Mouse (Mus musculus) stomach, embryonic 15.5 days (tissue): Measurements from ENCODE around the gene Prrt3. TPM values are rescaled to one million over a fixed set of nuclear protein-coding genes. Genes with fewer than 3 reads are reported as not detected.

Experiments
- ATAC-seq: fragments of 200-750 bp; cut with Nextera tagmentation; 2 replicates; pipeline ENCODE4 v1.8.0; 2017; ENCODE audit warnings: low read depth, moderate number of reproducible peaks, moderate TSS enrichment; ENCODE audit not compliant: insufficient read depth, low FRiP score
- H3K27ac ChIP-seq: fragments of 300-500 bp; sonication (generic); 2 replicates; pipeline ENCODE4 v1.5.1; 2015; ENCODE audit warnings: mild to moderate bottlenecking, inconsistent platforms
- H3K27me3 ChIP-seq: fragments of 300-500 bp; sonication (generic); replicated peaks from 2 replicates; pipeline ENCODE4 v1.6.1; 2015; ENCODE audit warnings: inconsistent platforms
- H3K36me3 ChIP-seq: fragments of 300-500 bp; sonication (generic); 2 replicates; pipeline ENCODE4 v1.6.1; 2015; ENCODE audit warnings: inconsistent platforms
- H3K4me1 ChIP-seq: fragments of 300-500 bp; sonication (generic); 2 replicates; pipeline ENCODE4 v1.6.1; 2015; ENCODE audit warnings: inconsistent platforms
- H3K4me2 ChIP-seq: fragments of 300-500 bp; sonication (generic); 2 replicates; pipeline ENCODE4 v1.6.1; 2015; ENCODE audit warnings: mild to moderate bottlenecking, inconsistent platforms
- H3K4me3 ChIP-seq: fragments of 300-500 bp; sonication (generic); replicated peaks from 2 replicates; pipeline ENCODE4 v1.5.1; 2015; ENCODE audit warnings: inconsistent platforms
- H3K9ac ChIP-seq: fragments of 300-500 bp; sonication (generic); 2 replicates; pipeline ENCODE4 v1.6.1; 2015; ENCODE audit warnings: inconsistent platforms
- H3K9me3 ChIP-seq: fragments of 300-500 bp; sonication (generic); 2 replicates; pipeline ENCODE4 v1.6.1; 2016; ENCODE audit warnings: inconsistent platforms
- WGBS: fragments of 180-500 bp; shearing (Covaris S2); methylation state at CpG from one replicate; pipeline ENCODE4 v1.1.7; 2015; 5-methylcytosine and 5-hydroxymethylcytosine counted together
- polyA plus RNA-seq: library from polyadenylated mRNA; unstranded; fragments of >200 nt; fragmentation: Nextera tagmentation; extraction: Ambion mirVana; gene quantifications from 2 replicates; pipeline ENCODE4 v1.2.1, GENCODE M21; 2015

The Prrt3 gene
- polyA plus RNA-seq, 1 experiment from 2014 or later, result 0.40 TPM

- Histone ChIP-seq H3K4me1 (no peaks in the 10 kb centered on the region), H3K9me3 (no peaks in the 10 kb centered on the region), H3K36me3 (peaks cover 3% of the 10 kb centered on the region), H3K27ac (no peak overlapping the region), H3K27me3 (no peaks in the 10 kb centered on the region), H3K4me3 (no peak overlapping the region), H3K9ac (no peak overlapping the region), H3K4me2 (no peak overlapping the region)
- WGBS, result 56% methylated on average over 5 of the region's 5 CpGs
- no peak for ATAC-seq
Observed at GRCm38 (mm10) chr6:113508947-113509280, 7.2 kb upstream of the Prrt3 start.

GRCm38 (mm10) chr6:113508272-113508946 lies 6.7 kb upstream of the Prrt3 start:
- Histone ChIP-seq H3K4me2 (no peak overlapping the region), H3K9me3 (no peaks in the 10 kb centered on the region), H3K36me3 (no peaks in the 10 kb centered on the region), H3K4me1 (no peaks in the 10 kb centered on the region), H3K27me3 (no peaks in the 10 kb centered on the region), H3K4me3 (no peak overlapping the region), H3K27ac (no peak overlapping the region), H3K9ac (no peak overlapping the region)
- ATAC-seq, result no peak
- WGBS, result 60% methylated on average over 7 of the region's 7 CpGs

- H3K27ac ChIP-seq, result no peak overlapping the region
- H3K4me3 ChIP-seq, result no peak overlapping the region
- H3K4me1 ChIP-seq, result no peaks in the 10 kb centered on the region
- ATAC-seq, result no peak
- no peak overlapping the region for H3K4me2 ChIP-seq
- no peaks in the 10 kb centered on the region for H3K36me3 ChIP-seq
- H3K27me3 ChIP-seq, result no peaks in the 10 kb centered on the region
- no peaks in the 10 kb centered on the region for H3K9me3 ChIP-seq
- H3K9ac ChIP-seq, result no peak overlapping the region
Observed at GRCm38 (mm10) chr6:113507130-113507529, 5.4 kb upstream of the Prrt3 start.

- 73% methylated on average over 1 of the region's 1 CpGs for WGBS
- no peaks in the 10 kb centered on the region for H3K36me3 ChIP-seq
- H3K4me3 ChIP-seq, result no peak overlapping the region
- H3K9me3 ChIP-seq, result no peaks in the 10 kb centered on the region
- no peak for ATAC-seq
- H3K9ac ChIP-seq, result no peak overlapping the region
- no peak overlapping the region for H3K4me2 ChIP-seq
- no peak overlapping the region for H3K27ac ChIP-seq
- H3K4me1 ChIP-seq, result no peaks in the 10 kb centered on the region
- peaks cover 14% of the 10 kb centered on the region for H3K27me3 ChIP-seq
Observed at GRCm38 (mm10) chr6:113505689-113506088, 4.0 kb upstream of the Prrt3 start.

- no peaks in the 10 kb centered on the region for H3K36me3 ChIP-seq
- H3K9ac ChIP-seq, result no peak overlapping the region
- ATAC-seq, result no peak
- H3K4me1 ChIP-seq, result no peaks in the 10 kb centered on the region
- H3K4me3 ChIP-seq, result no peak overlapping the region
- H3K27ac ChIP-seq, result no peak overlapping the region
- H3K9me3 ChIP-seq, result no peaks in the 10 kb centered on the region
- H3K4me2 ChIP-seq, result no peak overlapping the region
- WGBS, result 77% methylated on average over 2 of the region's 2 CpGs
- peaks cover 19% of the 10 kb centered on the region for H3K27me3 ChIP-seq
Observed at GRCm38 (mm10) chr6:113502801-113503200, 1.1 kb upstream of the Prrt3 start.

GRCm38 (mm10) chr6:113499346-113499745 lies 2.4 kb downstream of the Prrt3 start:
- H3K27me3 ChIP-seq, result peaks cover 35% of the 10 kb centered on the region
- H3K4me1 ChIP-seq, result peaks cover 11% of the 10 kb centered on the region
- H3K9me3 ChIP-seq, result no peaks in the 10 kb centered on the region
- ATAC-seq, result no peak
- H3K36me3 ChIP-seq, result no peaks in the 10 kb centered on the region
- H3K4me2 ChIP-seq, result no peak overlapping the region
- H3K9ac ChIP-seq, result no peak overlapping the region
- 71% methylated on average over 6 of the region's 6 CpGs for WGBS
- no peak overlapping the region for H3K27ac ChIP-seq
- H3K4me3 ChIP-seq, result no peak overlapping the region

GRCm38 (mm10) chr6:113495071-113495675 lies 6.6 kb downstream of the Prrt3 start:
- 39% methylated on average over 28 of the region's 28 CpGs for WGBS
- Histone ChIP-seq H3K4me2 (peak overlapping the region; percentile 78), H3K9me3 (no peaks in the 10 kb centered on the region), H3K4me1 (peaks cover 15% of the 10 kb centered on the region), H3K4me3 (peak overlapping the region; percentile 43), H3K9ac (no peak overlapping the region), H3K27ac (no peak overlapping the region), H3K27me3 (peaks cover 17% of the 10 kb centered on the region), H3K36me3 (no peaks in the 10 kb centered on the region; the same call in 1 of the 2 replicates)
- ATAC-seq, result no peak; the same call in 1 of the 2 replicates

GRCm38 (mm10) chr6:113494258-113494788 lies 7.4 kb downstream of the Prrt3 start:
- Histone ChIP-seq H3K4me2 (peak overlapping the region; percentile 78), H3K4me3 (peak overlapping the region; percentile 43), H3K9me3 (no peaks in the 10 kb centered on the region), H3K9ac (peak overlapping the region; percentile 20; the same call in 1 of the 2 replicates), H3K27me3 (peaks cover 17% of the 10 kb centered on the region), H3K36me3 (no peaks in the 10 kb centered on the region; the same call in 1 of the 2 replicates), H3K4me1 (peaks cover 15% of the 10 kb centered on the region), H3K27ac (no peak overlapping the region)
- peak; percentile 69 for ATAC-seq
- under 1% methylated on average over 54 of the region's 54 CpGs for WGBS

- WGBS, result 78% methylated on average over 24 of the region's 24 CpGs
- H3K4me2 ChIP-seq, result no peak overlapping the region
- no peak for ATAC-seq
- H3K4me1 ChIP-seq, result peaks cover 15% of the 10 kb centered on the region
- no peak overlapping the region for H3K27ac ChIP-seq
- H3K4me3 ChIP-seq, result no peak overlapping the region
- peaks cover 17% of the 10 kb centered on the region for H3K27me3 ChIP-seq
- no peak overlapping the region for H3K9ac ChIP-seq
- no peaks in the 10 kb centered on the region for H3K9me3 ChIP-seq
- H3K36me3 ChIP-seq, result no peaks in the 10 kb centered on the region; the same call in 1 of the 2 replicates
Observed at GRCm38 (mm10) chr6:113492101-113492864, 9.4 kb downstream of the Prrt3 start.

GRCm38 (mm10) chr6:113489410-113489809 lies 12.3 kb downstream of the Prrt3 start:
- Histone ChIP-seq H3K4me3 (no peak overlapping the region), H3K36me3 (no peaks in the 10 kb centered on the region; the same call in 1 of the 2 replicates), H3K9ac (no peak overlapping the region), H3K9me3 (no peaks in the 10 kb centered on the region), H3K4me2 (no peak overlapping the region), H3K4me1 (peaks cover 4% of the 10 kb centered on the region), H3K27ac (no peak overlapping the region), H3K27me3 (no peaks in the 10 kb centered on the region)
- ATAC-seq, result no peak
- 91% methylated on average over 14 of the region's 14 CpGs for WGBS

GRCm38 (mm10) chr6:113487125-113487576 lies 14.6 kb downstream of the Prrt3 start:
- ATAC-seq, result no peak
- H3K9me3 ChIP-seq, result no peaks in the 10 kb centered on the region
- H3K36me3 ChIP-seq, result no peaks in the 10 kb centered on the region; the same call in 1 of the 2 replicates
- WGBS, result 45% methylated on average over 7 of the region's 7 CpGs
- peaks cover 14% of the 10 kb centered on the region for H3K4me1 ChIP-seq
- H3K9ac ChIP-seq, result no peak overlapping the region
- H3K4me3 ChIP-seq, result no peak overlapping the region
- no peak overlapping the region for H3K4me2 ChIP-seq
- no peak overlapping the region for H3K27ac ChIP-seq
- H3K27me3 ChIP-seq, result peaks cover 6% of the 10 kb centered on the region; the same call in 1 of the 2 replicates
